ENCODE assay signal across 9 mouse cellular contexts in genomic region chr17:79543907-79544522, GRCm38 (mm10).
DNase-seq lines count a peak whose midpoint lies in the region; ATAC-seq lines count a peak whose summit lies in the region.
"Had no signal": no experiment of that assay in that cellular context is flagged by ENCODE, and none has a peak within 500 bp of the region (broad histone marks: within the 10 kb centered on the region; RNA-seq: fewer than 3 reads in every experiment).

No protein-coding gene starts in this region.

- H3K4me1 ChIP-seq in kidney, embryonic 16.5 days (ENCODE audit: insufficient read depth, low read length): peaks cover 12% of the 10 kb centered on the region; the same call in 1 of the 2 replicates
- H3K4me1 ChIP-seq: neural tube, embryonic 12.5 days had no signal

- H3K36me3 ChIP-seq in kidney, embryonic 16.5 days (ENCODE audit: insufficient read depth, low read length): no peaks in the 10 kb centered on the region
- H3K36me3 ChIP-seq: neural tube, embryonic 12.5 days had no signal

- 54% methylated on average over 7 of the region's 7 CpGs for WGBS in kidney, embryonic 16.5 days

- no peak overlapping the region for H3K4me3 ChIP-seq in kidney, embryonic 16.5 days (ENCODE audit: low read length)
- H3K4me3 ChIP-seq: neural tube, embryonic 12.5 days had no signal

- H3K9ac ChIP-seq in kidney, embryonic 16.5 days (replicated peaks; ENCODE audit: low read length): no peak overlapping the region
- H3K9ac ChIP-seq: neural tube, embryonic 12.5 days had no signal

- H3K27ac ChIP-seq in kidney, embryonic 16.5 days (ENCODE audit: low read length): peak overlapping the region; percentile 31
- H3K27ac ChIP-seq: neural tube, embryonic 12.5 days had no signal

- H3K27me3 ChIP-seq in kidney, embryonic 16.5 days (ENCODE audit: insufficient read depth, low read length): no peaks in the 10 kb centered on the region
- H3K27me3 ChIP-seq: neural tube, embryonic 12.5 days had no signal

- DNase-seq in layer of hippocampus, adult 11-12 months (ENCODE audit: low spot score): peak; percentile 14
- DNase-seq in layer of hippocampus, postnatal 25 days (ENCODE audit: extremely low spot score in 1 of 2, low spot score in 1 of 2): no peak
- peak; percentile 26 for DNase-seq in cerebellum, adult 11-12 months
- peak; percentile 82 to 91 for DNase-seq in heart, adult 18-20 months
- DNase-seq in thymus, postnatal 25 days: no peak

- no peaks in the 10 kb centered on the region for H3K9me3 ChIP-seq in kidney, embryonic 16.5 days (ENCODE audit: low read length)
- H3K9me3 ChIP-seq: neural tube, embryonic 12.5 days had no signal

- ATAC-seq in kidney, embryonic 16.5 days (ENCODE audit: low FRiP score, low TSS enrichment): no peak
- ATAC-seq in megakaryocyte, adult 5-6 weeks (ENCODE audit: poor library complexity, severe bottlenecking): peak; percentile 86
- no peak for ATAC-seq in monocyte, adult 5-6 weeks (replicated peaks; ENCODE audit: insufficient number of reproducible peaks, low FRiP score, low TSS enrichment, poor library complexity, severe bottlenecking)

- H3K4me2 ChIP-seq in kidney, embryonic 16.5 days (replicated peaks; ENCODE audit: low read depth, low read length): no peak overlapping the region
- H3K4me2 ChIP-seq: neural tube, embryonic 12.5 days had no signal

Comparison
In these comparisons a context has a peak if more than half of its experiments do, and no peak if none do; other contexts are left out.
1. DNase-seq: peak in layer of hippocampus, adult 11-12 months (single experiment), cerebellum, adult 11-12 months (single experiment) and heart, adult 18-20 months (2 of 2); none in layer of hippocampus, postnatal 25 days (0 of 2) and thymus, postnatal 25 days (single experiment).